Comparison of ENCODE assay signal across 7 mouse cellular contexts in the genomic region with DNA sequence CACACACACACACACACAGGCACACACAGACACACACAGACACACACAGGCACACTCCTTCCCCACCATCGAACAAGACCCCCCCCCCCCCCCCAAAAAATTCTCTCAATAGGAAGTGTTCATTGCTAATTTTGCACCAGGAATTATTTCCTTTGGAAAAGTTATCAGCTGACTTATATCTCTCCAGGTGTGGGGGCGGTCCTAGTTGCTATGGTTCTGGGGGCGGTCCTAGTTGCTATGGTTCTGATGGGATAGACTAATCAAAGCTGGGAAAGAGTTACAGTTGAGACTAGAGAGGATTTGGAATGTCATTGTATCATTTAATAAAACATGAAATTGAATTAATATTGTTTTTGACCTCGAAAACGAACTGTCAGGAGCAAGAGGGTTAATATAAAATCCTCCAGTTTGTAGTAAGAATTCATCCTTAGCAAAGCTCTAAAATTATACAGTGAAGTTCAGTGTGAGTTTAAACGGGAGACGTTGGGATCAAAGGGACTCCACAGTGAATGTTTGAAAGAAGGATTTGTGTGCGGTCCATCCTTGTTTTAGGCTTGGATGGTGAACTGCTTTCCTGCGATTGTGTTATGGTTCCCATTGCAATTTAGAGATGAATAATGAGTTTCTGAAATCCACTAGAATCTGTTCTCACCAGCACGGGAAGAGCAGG. TPM values are rescaled to one million over a fixed set of nuclear protein-coding genes. Genes with fewer than 3 reads are reported as not detected.
A peak's percentile ranks its signal among the peaks of the same experiment; 100 is the strongest.
DNase-seq lines count a peak whose midpoint lies in the region; ATAC-seq and TF ChIP-seq lines count a peak whose summit lies in the region.

No protein-coding gene starts in this region.

- peaks cover 4% of the 10 kb centered on the region; the same call in 1 of the 2 replicates for H3K9me3 ChIP-seq in forebrain, embryonic 13.5 days (replicated peaks)
- H3K9me3 ChIP-seq in limb, embryonic 10.5 days (replicated peaks) = no peaks in the 10 kb centered on the region

- H3K27ac ChIP-seq in liver, adult 2 months (replicated peaks; ENCODE audit: insufficient read depth, low read depth, low read length) = no peak overlapping the region
- 0 out of 2 replicates have a peak overlapping the region, but pooled peaks have one; percentile 14 for H3K27ac ChIP-seq in forebrain, embryonic 13.5 days
- peak overlapping the region; percentile 34; the same call in 1 of the 2 replicates for H3K27ac ChIP-seq in limb, embryonic 10.5 days

- no peak overlapping the region for H3K9ac ChIP-seq in liver, adult 2 months (ENCODE audit: low read depth, low read length)
- H3K9ac ChIP-seq in forebrain, embryonic 13.5 days = peak overlapping the region; percentile 38

- no peaks in the 10 kb centered on the region for H3K27me3 ChIP-seq in liver, adult 2 months (ENCODE audit: control insufficient read depth, insufficient read depth, low read length)
- H3K27me3 ChIP-seq in forebrain, embryonic 13.5 days = no peaks in the 10 kb centered on the region
- H3K27me3 ChIP-seq in limb, embryonic 10.5 days (ENCODE audit: low read depth, poor library complexity, severe bottlenecking) = peaks cover 9% of the 10 kb centered on the region; the same call in 1 of the 2 replicates

- WGBS in liver, adult 2 months = 35% methylated on average over 10 of the region's 10 CpGs
- WGBS in forebrain, embryonic 13.5 days = 31% methylated on average over 10 of the region's 10 CpGs
- 40% methylated on average over 10 of the region's 10 CpGs for WGBS in limb, embryonic 10.5 days

- peak overlapping the region; percentile 2; the same call in 1 of the 2 replicates for H3K4me3 ChIP-seq in liver, adult 2 months (ENCODE audit: insufficient read depth, low read depth, low read length)
- H3K4me3 ChIP-seq in forebrain, embryonic 13.5 days = peak overlapping the region; percentile 33
- H3K4me3 ChIP-seq in limb, embryonic 10.5 days = peak overlapping the region; percentile 40

- H3K4me1 ChIP-seq in liver, adult 2 months (ENCODE audit: control insufficient read depth, insufficient read depth, low read length) = 0 out of 2 replicates have a peak, but pooled peaks cover 2% of the 10 kb centered on the region
- H3K4me1 ChIP-seq in forebrain, embryonic 13.5 days = peaks cover 11% of the 10 kb centered on the region
- H3K4me1 ChIP-seq in limb, embryonic 10.5 days = peaks cover 8% of the 10 kb centered on the region

- TF ChIP-seq POLR2A in liver, adult 2 months (IDR thresholded peaks at IDR 0.05; ENCODE audit: extremely low read depth, insufficient read depth, low read length) = no peak

- no peaks in the 10 kb centered on the region for H3K36me3 ChIP-seq in liver, adult 2 months (ENCODE audit: control insufficient read depth, insufficient read depth, low read length)
- no peaks in the 10 kb centered on the region for H3K36me3 ChIP-seq in forebrain, embryonic 13.5 days (ENCODE audit: poor library complexity, severe bottlenecking)
- no peaks in the 10 kb centered on the region for H3K36me3 ChIP-seq in limb, embryonic 10.5 days

- peak overlapping the region; percentile 57 for H3K4me2 ChIP-seq in forebrain, embryonic 13.5 days

- ATAC-seq in forebrain, embryonic 13.5 days = no peak; the same call in 1 of the 2 replicates

- no peak for TF ChIP-seq CTCF in liver, adult 2 months (IDR thresholded peaks at IDR 0.05; ENCODE audit: low read depth, low read length)

- no peaks in the 10 kb centered on the region for H3K79me2 ChIP-seq in liver, adult 2 months (ENCODE audit: control insufficient read depth, insufficient read depth, low read length)

- DNase-seq in liver, adult 2 months (ENCODE audit: extremely low read depth, low read depth, low spot score) = no peak
- no peak for DNase-seq in liver
- no peak for DNase-seq in limb, embryonic 10.5 days (ENCODE audit: low spot score)
- DNase-seq in retina, embryonic 14.5 days (ENCODE audit: low spot score) = peak; percentile 21
- DNase-seq in frontal cortex, postnatal 36 days (ENCODE audit: low spot score in 2 of 2) = no peak
- no peak for DNase-seq in gastrocnemius, adult 18-20 months (ENCODE audit: low spot score)

RNA-seq across cellular contexts. Expression of gene Gm11077, which starts 4.0 kb away (rescaled TPM):
- total RNA-seq in liver, adult 2 months (2014; rRNA removed) = not detected in 2 replicates
- polyA plus RNA-seq in liver, adult 2 months (2012; rRNA removed) = not detected in 2 replicates
- polyA plus RNA-seq in forebrain, embryonic 13.5 days (2015; fragmentation: Nextera tagmentation; extraction: Ambion mirVana) = not detected in 2 replicates
- not detected in 2 replicates for polyA plus RNA-seq in limb, embryonic 10.5 days (2016; fragmentation: Nextera tagmentation; extraction: Ambion mirVana)
- not detected for total RNA-seq in gastrocnemius, adult 18-20 months (2021)
